Mouse (Mus musculus) lung, embryonic 14.5 days (tissue): Measurements from ENCODE around the gene Rps29. TPM values are rescaled to one million over a fixed set of nuclear protein-coding genes. Genes with fewer than 3 reads are reported as not detected.
A peak's percentile ranks its signal among the peaks of the same experiment; 100 is the strongest.

Experiments used
- ATAC-seq: fragments of 200-750 bp; cut with Nextera tagmentation; 2 replicates; pipeline ENCODE4 v1.8.0; 2017; ENCODE audit warnings: mild to moderate bottlenecking, moderate TSS enrichment, moderate library complexity; ENCODE audit not compliant: insufficient read depth
- DNase-seq: peaks from one replicate; pipeline ENCODE4 v3.0.0-alpha.2; 2015
- H3K27ac ChIP-seq: fragments of 300-500 bp; sonication (generic); 2 replicates; pipeline ENCODE4 v1.5.1; 2014; ENCODE audit warnings: low read depth, mild to moderate bottlenecking, moderate library complexity
- H3K27me3 ChIP-seq: fragments of 300-500 bp; sonication (generic); 2 replicates; pipeline ENCODE4 v1.6.1; 2014; ENCODE audit warnings: low read length, control low read depth; ENCODE audit not compliant: insufficient read depth
- H3K36me3 ChIP-seq: fragments of 300-500 bp; sonication (generic); 2 replicates; pipeline ENCODE4 v1.6.1; 2014; ENCODE audit warnings: control low read depth; ENCODE audit not compliant: insufficient read depth
- H3K4me1 ChIP-seq: fragments of 300-500 bp; sonication (generic); 2 replicates; pipeline ENCODE4 v1.6.1; 2014; ENCODE audit warnings: antibody characterized with exemption, control low read depth; ENCODE audit not compliant: insufficient read depth
- H3K4me2 ChIP-seq: fragments of 300-500 bp; sonication (generic); 2 replicates; pipeline ENCODE4 v1.6.1; 2014; ENCODE audit warnings: mild to moderate bottlenecking
- H3K4me3 ChIP-seq: fragments of 300-500 bp; sonication (generic); 2 replicates; pipeline ENCODE4 v1.5.1; 2014; ENCODE audit warnings: low read depth, low read length
- H3K9ac ChIP-seq: fragments of 300-500 bp; sonication (generic); 2 replicates; pipeline ENCODE4 v1.6.1; 2014
- H3K9me3 ChIP-seq: fragments of 300-500 bp; sonication (generic); 2 replicates; pipeline ENCODE4 v1.6.1; 2016; ENCODE audit warnings: low read depth, low read length, control low read depth
- CTCF ChIP-seq: IDR thresholded peaks from 2 replicates; pipeline ENCODE4 v1.5.1; 2016; ENCODE audit warnings: antibody characterized with exemption, low read depth
- WGBS: fragments of 180-500 bp; shearing (Covaris S2); extraction: QIAGEN DNeasy Blood & Tissue Kit; methylation state at CpG from one replicate; pipeline ENCODE4 v1.1.7; 2014; 5-methylcytosine and 5-hydroxymethylcytosine counted together
- polyA plus RNA-seq: library from polyadenylated mRNA; unstranded; fragments of >200 nt; fragmentation: Nextera tagmentation; extraction: Ambion mirVana; gene quantifications from 2 replicates; pipeline ENCODE4 v1.2.1, GENCODE M21; 2014

Gene Rps29
- polyA plus RNA-seq, 1 experiment from 2014 or later, result 1,824 TPM

- Histone ChIP-seq H3K4me3 (no peak overlapping the region), H3K9ac (peak overlapping the region; percentile 4; the same call in 1 of the 2 replicates)
- 60% methylated on average over 5 of the region's 5 CpGs for WGBS
Measured at GRCm38 (mm10) chr12:69186811-69187471, 28.0 kb upstream of the Rps29 start.

GRCm38 (mm10) chr12:69185371-69185770, 26.4 kb upstream of the Rps29 start:
- ATAC-seq (no peak), DNase-seq (no peak)
- no peak for TF ChIP-seq CTCF
- Histone ChIP-seq H3K4me3 (peak overlapping the region; percentile 83), H3K9ac (peak overlapping the region; percentile 88), H3K36me3 (peaks cover 42% of the 10 kb centered on the region), H3K27ac (no peak overlapping the region), H3K4me1 (peaks cover 8% of the 10 kb centered on the region), H3K4me2 (peak overlapping the region; percentile 94), H3K9me3 (no peaks in the 10 kb centered on the region), H3K27me3 (no peaks in the 10 kb centered on the region)
- WGBS, result 76% methylated on average over 7 of the region's 7 CpGs

More at GRCm38 (mm10) chr12:69186811-69187471, 28.0 kb upstream of the Rps29 start:
- no peak for DNase-seq
- H3K4me2 ChIP-seq, result peak overlapping the region; percentile 27; the same call in 1 of the 2 replicates
- no peak for TF ChIP-seq CTCF
- H3K4me1 ChIP-seq, result peaks cover 8% of the 10 kb centered on the region
- no peaks in the 10 kb centered on the region for H3K9me3 ChIP-seq
- peaks cover 50% of the 10 kb centered on the region for H3K36me3 ChIP-seq
- no peak for ATAC-seq
- H3K27me3 ChIP-seq, result no peaks in the 10 kb centered on the region
- no peak overlapping the region for H3K27ac ChIP-seq

GRCm38 (mm10) chr12:69184342-69185295, 25.6 kb upstream of the Rps29 start:
- Histone ChIP-seq H3K9me3 (no peaks in the 10 kb centered on the region), H3K4me3 (peak overlapping the region; percentile 83), H3K27me3 (no peaks in the 10 kb centered on the region), H3K4me2 (peak overlapping the region; percentile 94), H3K36me3 (peaks cover 37% of the 10 kb centered on the region), H3K9ac (peak overlapping the region; percentile 88), H3K4me1 (peaks cover 8% of the 10 kb centered on the region), H3K27ac (peak overlapping the region; percentile 85)
- WGBS, result 1% methylated on average over 82 of the region's 86 CpGs
- TF ChIP-seq CTCF, result no peak
- peak; percentile 72 for ATAC-seq
- DNase-seq, result peak; percentile 64

GRCm38 (mm10) chr12:69183583-69184308, 24.8 kb upstream of the Rps29 start, which contains the start of the genes Rpl36al and Mgat2:
Gene Rpl36al, minus strand, starts transcription at chr12:69184083.
Gene Mgat2, plus strand, starts transcription at chr12:69184157.
- H3K9ac ChIP-seq, result peak within 1 kb of the TSS; percentile 88
- ATAC-seq (peak; percentile 99), DNase-seq (peak; percentile 99)
- WGBS, result under 1% methylated on average over 84 of the region's 84 CpGs
- no peaks in the 10 kb centered on the region for H3K27me3 ChIP-seq
- H3K4me3 ChIP-seq, result peak within 1 kb of the TSS; percentile 83
- H3K9me3 ChIP-seq, result no peaks in the 10 kb centered on the region
- peaks cover 32% of the 10 kb centered on the region for H3K36me3 ChIP-seq
- peak within 1 kb of the TSS; percentile 94 for H3K4me2 ChIP-seq
- peaks cover 8% of the 10 kb centered on the region for H3K4me1 ChIP-seq
- no peak for TF ChIP-seq CTCF
- peak within 1 kb of the TSS; percentile 85 for H3K27ac ChIP-seq

GRCm38 (mm10) chr12:69181800-69182199, 22.8 kb upstream of the Rps29 start:
- Histone ChIP-seq H3K4me2 (no peak overlapping the region), H3K36me3 (peaks cover 19% of the 10 kb centered on the region), H3K9me3 (no peaks in the 10 kb centered on the region), H3K27me3 (no peaks in the 10 kb centered on the region), H3K4me1 (peaks cover 5% of the 10 kb centered on the region), H3K9ac (no peak overlapping the region), H3K4me3 (no peak overlapping the region), H3K27ac (no peak overlapping the region)
- ATAC-seq, result no peak
- WGBS, result 87% methylated on average over 4 of the region's 4 CpGs
- no peak for DNase-seq
- TF ChIP-seq CTCF, result no peak

- no peak overlapping the region for H3K9ac ChIP-seq
- no peaks in the 10 kb centered on the region for H3K4me1 ChIP-seq
- no peak for TF ChIP-seq CTCF
- no peak overlapping the region for H3K4me3 ChIP-seq
- no peaks in the 10 kb centered on the region for H3K27me3 ChIP-seq
- no peaks in the 10 kb centered on the region for H3K9me3 ChIP-seq
- no peak for ATAC-seq
- H3K36me3 ChIP-seq, result peaks cover 37% of the 10 kb centered on the region
- H3K4me2 ChIP-seq, result no peak overlapping the region
- H3K27ac ChIP-seq, result no peak overlapping the region
- WGBS, result 56% methylated on average over 12 of the region's 12 CpGs
- DNase-seq, result no peak
Measured at GRCm38 (mm10) chr12:69179371-69179770, 20.4 kb upstream of the Rps29 start.
